Mouse (Mus musculus) heart, adult 9 months (tissue): ENCODE measurements around the gene Rabggta.

ENCODE experiments used
- DNase-seq, 2 experiments: peaks; one replicate each; pipeline ENCODE4 v3.0.0; 2022; ENCODE audit warnings: low spot score in 2 of 2

Rabggta gene

DNA sequence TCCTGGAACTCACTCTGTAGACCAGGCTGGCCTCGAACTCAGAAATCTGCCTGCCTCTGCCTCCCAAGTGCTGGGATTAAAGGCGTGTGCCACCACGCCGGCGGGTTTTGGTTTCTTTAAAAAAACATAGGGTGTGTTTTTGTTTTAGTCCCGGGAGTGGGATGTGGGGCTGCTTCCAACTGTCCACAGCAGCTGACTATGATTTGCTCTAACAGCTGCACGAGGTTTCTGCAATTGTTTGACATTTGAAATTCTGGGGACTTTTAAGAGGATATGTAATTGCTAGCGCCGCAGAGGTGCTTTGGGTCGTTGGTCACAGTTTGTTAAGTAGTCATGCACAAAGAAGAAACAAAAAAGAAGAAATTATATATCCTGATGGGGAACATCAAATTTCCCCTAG, 32.6 kb downstream of the Rabggta start:
- no peak for DNase-seq

GRCm38 (mm10) chr14:55682118-55682493, 40.0 kb downstream of the Rabggta start:
- no peak for DNase-seq

- DNase-seq = peak; percentile 93
Observed at GRCm38 (mm10) chr14:55681160-55682117, 40.6 kb downstream of the Rabggta start, which contains the start of gene Tinf2. Tinf2 (minus strand) TSS chr14:55681820.

- no peak for DNase-seq
Observed at GRCm38 (mm10) chr14:55677615-55678014, 44.4 kb downstream of the Rabggta start.

DNA sequence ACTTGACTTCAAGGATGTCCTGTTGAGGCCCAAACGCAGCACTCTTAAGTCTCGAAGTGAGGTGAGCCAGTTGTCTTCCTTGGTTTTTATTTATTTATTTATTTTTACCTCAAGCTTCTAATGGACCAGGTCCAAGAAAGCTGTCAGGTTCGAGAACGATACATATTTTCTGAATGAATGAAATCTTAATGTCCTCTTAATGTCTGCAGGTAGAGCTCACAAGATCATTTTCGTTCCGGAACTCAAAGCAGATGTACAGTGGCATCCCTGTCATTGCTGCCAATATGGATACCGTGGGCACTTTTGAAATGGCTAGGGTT, 49.4 kb downstream of the Rabggta start:
- DNase-seq = no peak

GRCm38 (mm10) chr14:55671833-55672740, 50.0 kb downstream of the Rabggta start, which contains the start of the genes Gmpr2 and Nedd8:
Gmpr2 (plus strand) TSS chr14:55671941.
Nedd8 (minus strand) TSS chr14:55672124.
- peak; percentile 95 for DNase-seq

DNA sequence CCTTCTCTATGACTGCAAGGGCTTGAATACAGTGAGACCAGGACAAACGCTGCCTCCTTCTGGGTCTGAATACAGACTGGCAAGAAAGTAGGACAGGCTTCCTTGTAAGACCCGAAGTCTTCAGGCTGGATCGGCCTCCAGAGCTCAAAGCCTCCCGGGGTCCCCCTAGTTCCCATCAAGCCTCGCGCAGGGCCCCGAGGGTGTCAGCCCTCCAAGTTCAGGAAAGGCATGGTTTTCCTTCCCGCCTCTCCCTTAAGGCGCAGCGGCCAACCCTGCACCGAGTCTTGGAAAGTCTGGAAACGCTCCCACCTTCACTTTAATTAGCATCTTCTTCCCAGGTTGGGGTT, 50.6 kb downstream of the Rabggta start:
- DNase-seq = no peak
